Mouse (Mus musculus) stomach, postnatal 0 days (tissue): Measurements from ENCODE around the gene Actn2. TPM values are rescaled to one million over a fixed set of nuclear protein-coding genes. Genes with fewer than 3 reads are reported as not detected.

ENCODE experiments used
- ATAC-seq: fragments of 200-750 bp; cut with Nextera tagmentation; 2 replicates; pipeline ENCODE4 v1.8.0; 2017; ENCODE audit not compliant: low FRiP score, low TSS enrichment
- DNase-seq: peaks from one replicate; pipeline ENCODE4 v3.0.0-alpha.2; 2016; ENCODE audit warnings: low spot score
- H3K27ac ChIP-seq: fragments of 300-500 bp; sonication (generic); replicated peaks from 2 replicates; pipeline ENCODE4 v1.5.1; 2014; ENCODE audit warnings: mild to moderate bottlenecking, control low read depth
- H3K27me3 ChIP-seq: fragments of 300-500 bp; sonication (generic); 2 replicates; pipeline ENCODE4 v1.6.1; 2014; ENCODE audit warnings: low read length; ENCODE audit not compliant: control insufficient read depth, insufficient read depth
- H3K36me3 ChIP-seq: fragments of 300-500 bp; sonication (generic); 2 replicates; pipeline ENCODE4 v1.6.1; 2014; ENCODE audit warnings: low read length, mixed read lengths; ENCODE audit not compliant: control insufficient read depth, insufficient read depth
- H3K4me1 ChIP-seq: fragments of 300-500 bp; sonication (generic); replicated peaks from 2 replicates; pipeline ENCODE4 v1.6.1; 2014; ENCODE audit warnings: antibody characterized with exemption; ENCODE audit not compliant: control insufficient read depth, insufficient read depth
- H3K4me2 ChIP-seq: fragments of 300-500 bp; sonication (generic); replicated peaks from 2 replicates; pipeline ENCODE4 v1.6.1; 2014; ENCODE audit warnings: low read depth, mild to moderate bottlenecking, control low read depth, moderate library complexity
- H3K4me3 ChIP-seq: fragments of 300-500 bp; sonication (generic); 2 replicates; pipeline ENCODE4 v1.5.1; 2014; ENCODE audit warnings: low read depth, low read length, control low read depth
- H3K9ac ChIP-seq: fragments of 300-500 bp; sonication (generic); 2 replicates; pipeline ENCODE4 v1.6.1; 2014; ENCODE audit warnings: mild to moderate bottlenecking, low read length, control low read depth, mixed read lengths
- H3K9me3 ChIP-seq: fragments of 300-500 bp; sonication (generic); 2 replicates; pipeline ENCODE4 v1.6.1; 2016; ENCODE audit warnings: low read length; ENCODE audit not compliant: control insufficient read depth
- CTCF ChIP-seq: IDR thresholded peaks from 2 replicates; pipeline ENCODE4 v1.5.1; 2016; ENCODE audit warnings: antibody characterized with exemption, low read depth, mild to moderate bottlenecking, moderate library complexity
- EP300 ChIP-seq: optimal IDR thresholded peaks from 2 replicates; pipeline ENCODE3; 2016; ENCODE audit warnings: antibody characterized with exemption
- WGBS: fragments of 180-500 bp; shearing (Covaris S2); extraction: QIAGEN DNeasy Blood & Tissue Kit; methylation state at CpG from one replicate; pipeline ENCODE4 v1.1.7; 2014; 5-methylcytosine and 5-hydroxymethylcytosine counted together
- polyA plus RNA-seq: library from polyadenylated mRNA; unstranded; fragments of >200 nt; fragmentation: Nextera tagmentation; extraction: Ambion mirVana; gene quantifications from 2 replicates; pipeline ENCODE4 v1.2.1, GENCODE M21; 2015

Actn2 gene
- polyA plus RNA-seq, 1 experiment from 2014 or later, result 2.3 TPM

- Histone ChIP-seq H3K4me1 (no peaks in the 10 kb centered on the region), H3K36me3 (no peaks in the 10 kb centered on the region), H3K27ac (no peak overlapping the region), H3K9ac (no peak overlapping the region), H3K4me2 (no peak overlapping the region), H3K4me3 (no peak overlapping the region), H3K9me3 (no peaks in the 10 kb centered on the region), H3K27me3 (no peaks in the 10 kb centered on the region)
- DNase-seq (no peak), ATAC-seq (no peak)
- no peak for TF ChIP-seq EP300
- TF ChIP-seq CTCF, result no peak
- 42% methylated on average over 10 of the region's 10 CpGs for WGBS
These were observed 28.5 kb downstream of the Actn2 start for GRCm38 (mm10) chr13:12311930-12312492.

- Histone ChIP-seq H3K9me3 (no peaks in the 10 kb centered on the region), H3K27me3 (no peaks in the 10 kb centered on the region), H3K4me3 (no peak overlapping the region), H3K27ac (no peak overlapping the region), H3K4me2 (no peak overlapping the region), H3K9ac (no peak overlapping the region), H3K36me3 (no peaks in the 10 kb centered on the region), H3K4me1 (no peaks in the 10 kb centered on the region)
- DNase-seq (no peak), ATAC-seq (no peak)
- WGBS, result 57% methylated on average over 4 of the region's 4 CpGs
- TF ChIP-seq EP300 (no peak), CTCF (no peak)
These were observed 29.2 kb downstream of the Actn2 start for GRCm38 (mm10) chr13:12311371-12311770.

GRCm38 (mm10) chr13:12309446-12309845 is 31.1 kb downstream of the Actn2 start:
- Histone ChIP-seq H3K27me3 (no peaks in the 10 kb centered on the region), H3K9me3 (no peaks in the 10 kb centered on the region), H3K9ac (no peak overlapping the region), H3K27ac (peak overlapping the region; percentile 72), H3K36me3 (no peaks in the 10 kb centered on the region), H3K4me1 (no peaks in the 10 kb centered on the region), H3K4me3 (no peak overlapping the region), H3K4me2 (no peak overlapping the region)
- TF ChIP-seq EP300 (no peak), CTCF (no peak)
- DNase-seq (peak; percentile 49), ATAC-seq (peak; percentile 77)
- WGBS, result 65% methylated on average over 3 of the region's 3 CpGs

- no peak overlapping the region for H3K9ac ChIP-seq
- no peak for ATAC-seq
- H3K27ac ChIP-seq, result no peak overlapping the region
- H3K4me3 ChIP-seq, result no peak overlapping the region
- no peak for DNase-seq
- H3K9me3 ChIP-seq, result no peaks in the 10 kb centered on the region
- 82% methylated on average over 12 of the region's 12 CpGs for WGBS
- no peaks in the 10 kb centered on the region for H3K36me3 ChIP-seq
- no peaks in the 10 kb centered on the region for H3K27me3 ChIP-seq
- no peak for TF ChIP-seq EP300
- TF ChIP-seq CTCF, result no peak
- H3K4me2 ChIP-seq, result no peak overlapping the region
- no peaks in the 10 kb centered on the region for H3K4me1 ChIP-seq
These were observed 31.7 kb downstream of the Actn2 start for GRCm38 (mm10) chr13:12308878-12309277.

GRCm38 (mm10) chr13:12308473-12308872 is 32.1 kb downstream of the Actn2 start:
- Histone ChIP-seq H3K36me3 (no peaks in the 10 kb centered on the region), H3K4me1 (no peaks in the 10 kb centered on the region), H3K27me3 (no peaks in the 10 kb centered on the region), H3K4me3 (no peak overlapping the region), H3K4me2 (no peak overlapping the region), H3K9me3 (no peaks in the 10 kb centered on the region), H3K27ac (no peak overlapping the region), H3K9ac (no peak overlapping the region)
- 77% methylated on average over 8 of the region's 8 CpGs for WGBS
- ATAC-seq, result no peak
- TF ChIP-seq EP300, result no peak
- no peak for TF ChIP-seq CTCF
- DNase-seq, result no peak

- TF ChIP-seq EP300 (no peak), CTCF (no peak)
- Histone ChIP-seq H3K27ac (no peak overlapping the region), H3K36me3 (no peaks in the 10 kb centered on the region), H3K9ac (no peak overlapping the region), H3K4me1 (no peaks in the 10 kb centered on the region), H3K4me2 (no peak overlapping the region), H3K9me3 (no peaks in the 10 kb centered on the region), H3K27me3 (no peaks in the 10 kb centered on the region), H3K4me3 (no peak overlapping the region)
- DNase-seq (no peak), ATAC-seq (no peak)
- 55% methylated on average over 4 of the region's 4 CpGs for WGBS
These were observed 33.3 kb downstream of the Actn2 start for GRCm38 (mm10) chr13:12307286-12307685.
